Mouse (Mus musculus) forebrain, embryonic 10.5 days (tissue): ENCODE measurements around the gene Krt87. TPM values are rescaled to one million over a fixed set of nuclear protein-coding genes. Genes with fewer than 3 reads are reported as not detected.

ENCODE experiments used
- DNase-seq: peaks from one replicate; pipeline ENCODE4 v3.0.0-alpha.2; 2017; ENCODE audit warnings: low spot score; ENCODE audit errors: extremely low spot score
- H3K27ac ChIP-seq: fragments of 300-500 bp; sonication (generic); 2 replicates; pipeline ENCODE4 v1.5.1; 2016; ENCODE audit warnings: mild to moderate bottlenecking
- H3K27me3 ChIP-seq: fragments of 300-500 bp; sonication (generic); 2 replicates; pipeline ENCODE4 v1.6.1; 2016; ENCODE audit warnings: mild to moderate bottlenecking; ENCODE audit not compliant: poor library complexity, severe bottlenecking
- H3K36me3 ChIP-seq: fragments of 300-500 bp; sonication (generic); replicated peaks from 2 replicates; pipeline ENCODE4 v1.6.1; 2016; ENCODE audit warnings: mild to moderate bottlenecking, moderate library complexity
- H3K4me1 ChIP-seq: fragments of 300-500 bp; sonication (generic); 2 replicates; pipeline ENCODE4 v1.6.1; 2016
- H3K4me3 ChIP-seq: fragments of 300-500 bp; sonication (generic); 2 replicates; pipeline ENCODE4 v1.5.1; 2016; ENCODE audit warnings: mild to moderate bottlenecking, moderate library complexity
- H3K9me3 ChIP-seq: fragments of 300-500 bp; sonication (generic); 2 replicates; pipeline ENCODE4 v1.6.1; 2016; ENCODE audit warnings: mild to moderate bottlenecking, moderate library complexity
- WGBS: fragments of 180-500 bp; shearing (Covaris S2); methylation state at CpG from one replicate; pipeline ENCODE4 v1.1.7; 2016; 5-methylcytosine and 5-hydroxymethylcytosine counted together
- polyA plus RNA-seq: library from polyadenylated mRNA; unstranded; fragments of >200 nt; fragmentation: Nextera tagmentation; extraction: Ambion mirVana; gene quantifications from 2 replicates; pipeline ENCODE4 v1.2.1, GENCODE M21; 2016

The Krt87 gene
- polyA plus RNA-seq, 1 experiment from 2014 or later: 0.10 TPM

DNA sequence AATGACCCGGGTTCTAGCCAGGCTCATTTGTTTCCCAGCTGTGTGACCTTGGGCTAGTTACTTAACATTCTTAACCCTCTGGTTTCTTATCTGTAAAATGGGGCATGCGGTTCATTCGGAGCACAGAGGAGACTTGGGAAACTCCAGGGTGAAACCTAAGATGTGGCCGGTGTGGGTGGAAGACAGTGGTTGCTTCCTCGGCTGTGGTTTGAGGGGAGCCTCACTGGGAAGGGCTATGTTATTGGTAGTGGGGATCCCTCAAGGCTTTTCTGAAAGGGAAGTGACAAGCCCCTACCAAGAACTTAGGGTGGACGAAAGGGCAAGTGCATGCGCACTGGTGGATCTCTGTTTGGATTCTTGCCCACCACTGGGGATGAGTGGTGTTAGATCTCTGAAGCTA is 54.0 kb downstream of the Krt87 start:
- H3K4me3 ChIP-seq: no peak overlapping the region
- no peaks in the 10 kb centered on the region for H3K27me3 ChIP-seq
- DNase-seq: no peak
- H3K9me3 ChIP-seq: no peaks in the 10 kb centered on the region
- H3K27ac ChIP-seq: no peak overlapping the region
- WGBS: 88% methylated on average over 7 of the region's 7 CpGs
- no peaks in the 10 kb centered on the region for H3K36me3 ChIP-seq
- H3K4me1 ChIP-seq: peaks cover 10% of the 10 kb centered on the region; the same call in 1 of the 2 replicates

DNA sequence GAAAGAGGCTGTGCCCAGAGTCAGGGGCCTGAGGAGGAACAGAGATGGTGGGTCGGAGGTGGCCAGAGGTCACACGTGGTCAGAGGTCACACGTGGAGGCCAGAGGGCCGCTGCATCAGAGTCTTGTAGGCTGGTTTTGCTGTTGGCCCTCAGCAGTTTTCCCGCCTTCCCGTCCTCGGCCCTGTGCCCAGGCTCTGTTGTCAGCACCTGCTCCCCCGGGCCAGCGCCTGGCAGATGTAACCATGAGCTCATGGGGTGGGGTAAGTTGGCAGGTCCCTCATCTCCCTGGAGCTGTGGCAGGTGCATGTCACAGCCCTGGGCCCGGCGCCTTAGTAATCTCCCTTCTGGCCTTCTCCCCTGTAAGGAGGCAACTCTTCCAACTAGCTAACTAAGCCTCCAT is 55.8 kb downstream of the Krt87 start:
- Histone ChIP-seq H3K27ac (no peak overlapping the region), H3K4me3 (no peak overlapping the region), H3K27me3 (no peaks in the 10 kb centered on the region), H3K36me3 (no peaks in the 10 kb centered on the region), H3K9me3 (no peaks in the 10 kb centered on the region), H3K4me1 (peaks cover 10% of the 10 kb centered on the region)
- 86% methylated on average over 11 of the region's 11 CpGs for WGBS
- DNase-seq: no peak

DNA sequence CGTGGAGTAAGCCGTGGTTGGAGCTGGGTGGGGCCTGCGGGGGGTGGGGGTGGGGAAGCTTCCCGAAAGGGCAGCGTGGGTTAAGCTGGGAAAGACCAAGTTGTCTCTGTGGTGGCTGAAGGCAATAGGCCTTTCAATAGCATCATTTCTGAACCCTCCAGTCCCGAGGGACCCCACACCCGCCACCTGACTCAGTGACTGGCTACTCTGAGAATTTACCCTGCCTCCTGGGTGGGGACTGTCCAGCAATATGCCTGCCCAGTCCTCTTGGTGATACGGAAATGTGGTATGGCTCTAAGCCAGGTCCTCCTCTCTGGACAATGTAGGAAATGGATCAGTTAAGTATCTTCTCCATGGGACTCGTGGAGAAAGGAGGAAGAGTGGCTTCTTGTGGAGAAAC is 56.8 kb downstream of the Krt87 start:
- 71% methylated on average over 9 of the region's 9 CpGs for WGBS

More for the DNA sequence above, 56.8 kb downstream of the Krt87 start:
- H3K9me3 ChIP-seq: no peaks in the 10 kb centered on the region
- H3K27ac ChIP-seq: no peak overlapping the region
- H3K4me3 ChIP-seq: no peak overlapping the region
- no peak for DNase-seq
- H3K27me3 ChIP-seq: no peaks in the 10 kb centered on the region
- H3K36me3 ChIP-seq: no peaks in the 10 kb centered on the region
- H3K4me1 ChIP-seq: peaks cover 9% of the 10 kb centered on the region

Other genes starting within 250 kb of the Krt87 start
- gene Grasp, start 214.6 kb downstream of the Krt87 start, polyA plus RNA-seq: 2.6 and 4.1 TPM in 2 replicates
- 3.7 and 5.2 TPM in 2 replicates for gene Nr4a1, start 184.5 kb downstream of the Krt87 start, polyA plus RNA-seq
- 77.2 and 77.8 TPM in 2 replicates for gene Atg101, start 154.5 kb downstream of the Krt87 start, polyA plus RNA-seq
- gene 6030408B16Rik, start 145.6 kb downstream of the Krt87 start, polyA plus RNA-seq: 0.07 and 0.27 TPM in 2 replicates
- 0.07 TPM in 1 of 2 replicates, not detected in the other for gene Krt80, start 68.6 kb downstream of the Krt87 start, polyA plus RNA-seq
- gene Krt7, start 27.8 kb downstream of the Krt87 start, polyA plus RNA-seq: 12.2 and 12.4 TPM in 2 replicates
- not detected in 2 replicates for gene Krt88, start 8.9 kb upstream of the Krt87 start, polyA plus RNA-seq
- gene Krt81, start 24.9 kb upstream of the Krt87 start, polyA plus RNA-seq: not detected in 2 replicates
- gene Krt86, start 34.7 kb upstream of the Krt87 start, polyA plus RNA-seq: 0.07 TPM in 1 of 2 replicates, not detected in the other
- not detected in 2 replicates for gene Krt83, start 52.7 kb upstream of the Krt87 start, polyA plus RNA-seq
- not detected in 2 replicates for gene Gm49425, start 78.5 kb upstream of the Krt87 start, polyA plus RNA-seq
- gene Krt84, start 94.0 kb upstream of the Krt87 start, polyA plus RNA-seq: not detected in 2 replicates
- not detected in 2 replicates for gene Krt82, start 111.9 kb upstream of the Krt87 start, polyA plus RNA-seq
- 0.75 and 0.88 TPM in 2 replicates for gene Krt90, start 124.1 kb upstream of the Krt87 start, polyA plus RNA-seq
- not detected in 2 replicates for gene Krt75, start 135.1 kb upstream of the Krt87 start, polyA plus RNA-seq
- not detected in 2 replicates for gene Gm5414, start 189.4 kb upstream of the Krt87 start, polyA plus RNA-seq
- gene Gm5478, start 208.6 kb upstream of the Krt87 start, polyA plus RNA-seq: not detected in 2 replicates
- not detected in 2 replicates for gene Krt6b, start 241.5 kb upstream of the Krt87 start, polyA plus RNA-seq